Mouse (Mus musculus) heart, postnatal 0 days (tissue): ENCODE data around the gene Nanos3.

Experiments used
- CTCF ChIP-seq: IDR thresholded peaks from 2 replicates; pipeline ENCODE4 v1.5.1; 2016; ENCODE audit warnings: antibody characterized with exemption, control low read depth, low read depth
- EP300 ChIP-seq: IDR thresholded peaks from 2 replicates; pipeline ENCODE4 v1.6.1; 2016; ENCODE audit warnings: antibody characterized with exemption, low read depth

GRCm38 (mm10) chr8:84126742-84127141 is 58.3 kb downstream of the Nanos3 start:
- TF ChIP-seq CTCF, result no peak
- no peak for TF ChIP-seq EP300
